Mouse (Mus musculus) limb, embryonic 12.5 days (tissue): ENCODE measurements around the gene Mybpc3. TPM values are rescaled to one million over a fixed set of nuclear protein-coding genes. Genes with fewer than 3 reads are reported as not detected.

ENCODE experiments used
- ATAC-seq: fragments of 200-750 bp; cut with Nextera tagmentation; 2 replicates; pipeline ENCODE4 v1.8.0; 2017; ENCODE audit warnings: low read depth, moderate TSS enrichment; ENCODE audit not compliant: insufficient number of reproducible peaks, insufficient read depth, low FRiP score, low TSS enrichment
- H3K27ac ChIP-seq: fragments of 300-500 bp; sonication (generic); 2 replicates; pipeline ENCODE4 v1.5.1; 2016; ENCODE audit warnings: mild to moderate bottlenecking, moderate library complexity
- H3K27me3 ChIP-seq: fragments of 300-500 bp; sonication (generic); 2 replicates; pipeline ENCODE4 v1.6.1; 2016; ENCODE audit warnings: mild to moderate bottlenecking, moderate library complexity
- H3K36me3 ChIP-seq: fragments of 300-500 bp; sonication (generic); 2 replicates; pipeline ENCODE4 v1.6.1; 2016; ENCODE audit warnings: mild to moderate bottlenecking, moderate library complexity
- H3K4me1 ChIP-seq: fragments of 300-500 bp; sonication (generic); replicated peaks from 2 replicates; pipeline ENCODE4 v1.6.1; 2016
- H3K4me2 ChIP-seq: fragments of 300-500 bp; sonication (generic); 2 replicates; pipeline ENCODE4 v1.6.1; 2016; ENCODE audit warnings: mild to moderate bottlenecking, moderate library complexity
- H3K4me3 ChIP-seq: fragments of 300-500 bp; sonication (generic); replicated peaks from 2 replicates; pipeline ENCODE4 v1.5.1; 2016; ENCODE audit warnings: mild to moderate bottlenecking
- H3K9ac ChIP-seq: fragments of 300-500 bp; sonication (generic); replicated peaks from 2 replicates; pipeline ENCODE4 v1.6.1; 2016; ENCODE audit warnings: mild to moderate bottlenecking, moderate library complexity
- H3K9me3 ChIP-seq: fragments of 300-500 bp; sonication (generic); 2 replicates; pipeline ENCODE4 v1.6.1; 2016; ENCODE audit warnings: mild to moderate bottlenecking, moderate library complexity
- WGBS: fragments of 180-500 bp; shearing (Covaris S2); methylation state at CpG from one replicate; pipeline ENCODE4 v1.1.7; 2016; 5-methylcytosine and 5-hydroxymethylcytosine counted together
- polyA plus RNA-seq: library from polyadenylated mRNA; unstranded; fragments of >200 nt; fragmentation: Nextera tagmentation; extraction: Ambion mirVana; gene quantifications from 2 replicates; pipeline ENCODE4 v1.2.1, GENCODE M21; 2016

The Mybpc3 gene
- polyA plus RNA-seq, 1 experiment from 2014 or later = 0.09 TPM

GRCm38 (mm10) chr2:91169587-91170322 is 51.8 kb downstream of the Mybpc3 start:
- Histone ChIP-seq H3K4me3 (no peak overlapping the region), H3K4me1 (no peaks in the 10 kb centered on the region), H3K9ac (no peak overlapping the region), H3K9me3 (no peaks in the 10 kb centered on the region), H3K27me3 (no peaks in the 10 kb centered on the region), H3K36me3 (peaks cover 70% of the 10 kb centered on the region), H3K4me2 (no peak overlapping the region), H3K27ac (no peak overlapping the region)
- no peak for ATAC-seq
- WGBS = 84% methylated on average over 25 of the region's 25 CpGs

GRCm38 (mm10) chr2:91175490-91175889 is 57.5 kb downstream of the Mybpc3 start:
- H3K4me1 ChIP-seq = no peaks in the 10 kb centered on the region
- H3K27ac ChIP-seq = no peak overlapping the region
- no peak overlapping the region for H3K4me2 ChIP-seq
- ATAC-seq = no peak
- no peak overlapping the region for H3K9ac ChIP-seq
- no peak overlapping the region for H3K4me3 ChIP-seq
- peaks cover 48% of the 10 kb centered on the region for H3K36me3 ChIP-seq
- H3K9me3 ChIP-seq = no peaks in the 10 kb centered on the region
- H3K27me3 ChIP-seq = no peaks in the 10 kb centered on the region
- 92% methylated on average over 4 of the region's 4 CpGs for WGBS

GRCm38 (mm10) chr2:91176234-91176633 is 58.3 kb downstream of the Mybpc3 start:
- ATAC-seq = no peak
- H3K9ac ChIP-seq = no peak overlapping the region
- H3K4me1 ChIP-seq = no peaks in the 10 kb centered on the region
- H3K27me3 ChIP-seq = peaks cover under 1% of the 10 kb centered on the region; the same call in 1 of the 2 replicates
- no peak overlapping the region for H3K4me2 ChIP-seq
- no peak overlapping the region for H3K4me3 ChIP-seq
- no peak overlapping the region for H3K27ac ChIP-seq
- H3K36me3 ChIP-seq = peaks cover 47% of the 10 kb centered on the region
- no peaks in the 10 kb centered on the region for H3K9me3 ChIP-seq
- 66% methylated on average over 6 of the region's 6 CpGs for WGBS

- Histone ChIP-seq H3K27ac (no peak overlapping the region), H3K4me1 (peaks cover 14% of the 10 kb centered on the region), H3K4me2 (no peak overlapping the region), H3K9ac (no peak overlapping the region), H3K9me3 (no peaks in the 10 kb centered on the region), H3K36me3 (peaks cover 24% of the 10 kb centered on the region), H3K4me3 (no peak overlapping the region), H3K27me3 (peaks cover 9% of the 10 kb centered on the region; the same call in 1 of the 2 replicates)
- ATAC-seq = no peak
- 46% methylated on average over 4 of the region's 4 CpGs for WGBS
Observed at GRCm38 (mm10) chr2:91179825-91180224, 61.9 kb downstream of the Mybpc3 start.

- peaks cover 14% of the 10 kb centered on the region for H3K4me1 ChIP-seq
- no peaks in the 10 kb centered on the region for H3K9me3 ChIP-seq
- H3K27me3 ChIP-seq = peaks cover 9% of the 10 kb centered on the region; the same call in 1 of the 2 replicates
- WGBS = 79% methylated on average over 5 of the region's 5 CpGs
- no peak overlapping the region for H3K9ac ChIP-seq
- peaks cover 18% of the 10 kb centered on the region for H3K36me3 ChIP-seq
- ATAC-seq = no peak
- H3K4me3 ChIP-seq = no peak overlapping the region
- H3K27ac ChIP-seq = no peak overlapping the region
- no peak overlapping the region for H3K4me2 ChIP-seq
Observed at GRCm38 (mm10) chr2:91180706-91181105, 62.8 kb downstream of the Mybpc3 start.

- peaks cover 9% of the 10 kb centered on the region; the same call in 1 of the 2 replicates for H3K27me3 ChIP-seq
- WGBS = 15% methylated on average over 8 of the region's 8 CpGs
- H3K36me3 ChIP-seq = peaks cover 8% of the 10 kb centered on the region
- no peak for ATAC-seq
- peak overlapping the region; percentile 85 for H3K4me3 ChIP-seq
- peaks cover 14% of the 10 kb centered on the region for H3K4me1 ChIP-seq
- peak overlapping the region; percentile 74; the same call in 1 of the 2 replicates for H3K9ac ChIP-seq
- no peaks in the 10 kb centered on the region for H3K9me3 ChIP-seq
- peak overlapping the region; percentile 83 for H3K4me2 ChIP-seq
- H3K27ac ChIP-seq = no peak overlapping the region
Observed at GRCm38 (mm10) chr2:91182016-91182404, 64.1 kb downstream of the Mybpc3 start.

- Histone ChIP-seq H3K9ac (peak overlapping the region; percentile 74), H3K36me3 (peaks cover 8% of the 10 kb centered on the region), H3K9me3 (no peaks in the 10 kb centered on the region), H3K27ac (peak overlapping the region; percentile 83), H3K4me2 (peak overlapping the region; percentile 83), H3K4me1 (peaks cover 14% of the 10 kb centered on the region), H3K4me3 (peak overlapping the region; percentile 85), H3K27me3 (peaks cover 9% of the 10 kb centered on the region; the same call in 1 of the 2 replicates)
- WGBS = under 1% methylated on average over 79 of the region's 81 CpGs
- peak; percentile 97 for ATAC-seq
Observed at GRCm38 (mm10) chr2:91182405-91183147, 64.6 kb downstream of the Mybpc3 start.

GRCm38 (mm10) chr2:91183148-91183513 is 65.2 kb downstream of the Mybpc3 start:
- peaks cover 14% of the 10 kb centered on the region for H3K4me1 ChIP-seq
- H3K9me3 ChIP-seq = no peaks in the 10 kb centered on the region
- peak overlapping the region; percentile 83 for H3K27ac ChIP-seq
- peak; percentile 97 for ATAC-seq
- H3K4me2 ChIP-seq = peak overlapping the region; percentile 83
- under 1% methylated on average over 9 of the region's 9 CpGs for WGBS
- peak overlapping the region; percentile 85 for H3K4me3 ChIP-seq
- peak overlapping the region; percentile 74; the same call in 1 of the 2 replicates for H3K9ac ChIP-seq
- H3K27me3 ChIP-seq = peaks cover 9% of the 10 kb centered on the region; the same call in 1 of the 2 replicates
- H3K36me3 ChIP-seq = peaks cover 3% of the 10 kb centered on the region

GRCm38 (mm10) chr2:91183711-91184405 is 65.9 kb downstream of the Mybpc3 start, which contains the start of gene Madd:
Madd (minus strand) TSS chr2:91183837.
- H3K36me3 ChIP-seq = no peaks in the 10 kb centered on the region
- H3K4me1 ChIP-seq = peaks cover 14% of the 10 kb centered on the region
- ATAC-seq = no peak
- peak within 1 kb of the TSS; percentile 83 for H3K27ac ChIP-seq
- H3K4me3 ChIP-seq = peak within 1 kb of the TSS; percentile 85
- H3K9me3 ChIP-seq = no peaks in the 10 kb centered on the region
- H3K27me3 ChIP-seq = peaks cover 9% of the 10 kb centered on the region; the same call in 1 of the 2 replicates
- peak within 1 kb of the TSS; percentile 74 for H3K9ac ChIP-seq
- H3K4me2 ChIP-seq = peak within 1 kb of the TSS; percentile 83
- WGBS = 66% methylated on average over 15 of the region's 15 CpGs
